Mouse (Mus musculus) left cerebral cortex, postnatal 14 days (tissue): ENCODE results near the gene Rita1. TPM values are rescaled to one million over a fixed set of nuclear protein-coding genes. Genes with fewer than 3 reads are reported as not detected.
A peak's percentile ranks its signal among the peaks of the same experiment; 100 is the strongest.

Source experiments
- DNase-seq, 2 experiments: peaks; one replicate each; pipeline ENCODE4 v3.0.0; 2021 to 2022; ENCODE audit warnings: low spot score in 2 of 2, mixed read lengths in 1 of 2
- intact Hi-C: fragments of 180-260 bp; cut with DNase I; formaldehyde crosslinking; loops from one replicate; pipeline ENCODE4 v1.15.1; 2025
- total RNA-seq, 2 experiments: library from RNA; stranded (reverse); gene quantifications; 2 replicates each; pipeline ENCODE4 v1.2.3; 2021

The Rita1 gene
- total RNA-seq, 2 experiments from 2014 or later = 31.5 to 32.4 TPM

GRCm38 (mm10) chr5:120562956-120563913 is 49.2 kb downstream of the Rita1 start:
- DNase-seq = no peak
- intact Hi-C loops = no loop called here

DNA sequence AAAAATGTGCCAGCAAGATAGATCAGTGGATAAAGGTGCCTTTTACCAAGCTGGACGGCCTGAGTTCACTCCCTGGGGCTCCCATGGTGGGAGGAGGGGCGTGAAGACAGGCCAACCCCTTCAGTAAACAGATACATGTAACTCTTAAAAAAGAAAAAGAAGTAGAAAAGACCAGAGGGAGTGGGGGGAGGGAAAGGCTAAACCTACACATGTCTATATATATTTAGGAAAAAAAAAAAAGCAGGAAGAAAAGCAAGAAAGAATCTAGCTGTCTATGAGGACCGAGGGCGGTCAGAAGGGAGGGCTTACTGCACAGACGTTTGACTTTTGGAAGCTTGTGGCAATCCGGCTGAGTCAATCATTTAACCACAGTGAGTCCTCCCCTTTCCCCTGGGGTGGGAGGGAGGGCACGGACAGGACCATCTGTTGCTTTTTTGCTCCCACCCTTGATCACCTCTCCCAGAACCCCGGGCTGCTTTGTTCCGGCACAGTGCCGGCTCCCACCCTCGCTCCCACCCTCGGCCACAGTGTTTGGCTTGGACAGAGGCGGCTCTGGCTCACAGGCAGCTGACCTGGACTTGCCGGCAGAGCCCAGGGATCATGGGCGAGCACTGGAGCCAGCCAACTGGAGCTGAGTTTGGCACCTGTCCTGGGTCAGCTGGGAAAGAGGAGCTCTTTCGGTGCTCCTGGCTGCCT is 51.6 kb downstream of the Rita1 start:
- intact Hi-C loops = no loop called here
- peak; percentile 53 to 59 for DNase-seq

DNA sequence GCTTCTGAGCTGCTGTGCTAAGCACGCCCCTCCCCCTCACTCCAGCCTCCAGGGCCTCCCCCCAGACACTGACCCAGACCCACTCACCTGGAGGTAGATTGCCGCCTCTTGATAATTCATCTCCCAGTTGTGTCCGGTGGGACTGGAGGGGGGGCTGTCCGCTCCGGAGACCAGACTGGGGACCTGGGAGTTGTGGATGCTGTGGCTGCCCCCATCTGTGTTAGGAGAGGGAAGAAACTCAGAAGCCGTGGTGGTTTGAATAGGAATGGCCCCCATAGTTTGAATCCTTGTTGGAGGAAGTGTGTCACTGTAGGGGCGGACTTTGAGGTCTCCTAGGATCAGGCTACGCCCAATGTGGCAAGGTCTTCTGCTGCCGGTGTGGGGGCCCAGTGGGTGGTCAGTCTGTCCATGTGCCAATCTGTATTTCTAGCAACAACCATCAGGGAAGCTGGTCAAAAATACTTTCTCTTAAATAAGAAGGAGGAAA is 52.2 kb downstream of the Rita1 start:
- intact Hi-C loops = no loop called here

DNA sequence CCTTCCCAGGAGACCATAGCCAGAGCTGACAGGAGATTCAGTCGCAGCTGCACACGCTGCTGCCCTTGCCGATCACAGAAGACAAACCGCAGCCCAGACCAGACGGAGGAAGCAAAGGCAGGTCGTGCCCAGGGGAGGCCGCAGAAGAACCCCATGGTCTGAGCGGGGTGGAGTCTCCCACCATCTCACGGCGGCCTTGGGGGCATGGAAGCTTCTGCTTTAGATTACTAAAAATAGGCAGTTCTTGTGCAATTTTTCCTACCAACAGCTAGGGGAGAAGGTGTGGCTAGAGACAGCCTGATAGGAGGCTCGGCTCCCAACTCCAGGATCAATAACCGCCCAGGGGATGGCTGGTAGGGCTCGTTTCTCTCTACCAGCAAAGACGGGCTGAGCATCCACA is 53.6 kb downstream of the Rita1 start:
- intact Hi-C loops = no loop called here
- peak in 1 of 2 experiments; percentile 46 for DNase-seq

More for the DNA sequence above, 52.2 kb downstream of the Rita1 start:
- DNase-seq = no peak

GRCm38 (mm10) chr5:120558041-120558440 is 54.3 kb downstream of the Rita1 start:
- intact Hi-C loops = no loop called here
- DNase-seq = no peak

DNA sequence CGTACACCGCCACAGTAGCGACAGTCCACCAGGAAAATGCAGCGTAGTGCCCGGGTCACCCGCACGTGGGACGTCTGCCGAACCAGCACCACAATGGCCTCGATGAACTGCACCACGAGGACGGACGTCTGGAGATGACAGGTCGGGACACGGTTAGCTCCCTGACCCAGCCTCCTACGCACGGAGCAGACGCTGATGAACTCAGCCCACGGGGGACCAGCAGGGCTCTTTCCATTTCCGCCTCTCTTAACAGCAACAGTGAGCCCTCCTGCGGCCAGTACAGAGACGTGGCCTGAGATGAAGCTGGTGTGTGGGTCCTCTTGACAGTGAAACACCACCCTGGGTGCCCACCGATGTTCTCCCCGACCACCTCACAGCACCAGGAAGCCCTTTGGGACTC is 56.5 kb downstream of the Rita1 start:
- no peak for DNase-seq
- intact Hi-C loops = no loop called here

- intact Hi-C loops = no loop called here
- no peak for DNase-seq
Observed at GRCm38 (mm10) chr5:120550673-120551072, 61.7 kb downstream of the Rita1 start.

GRCm38 (mm10) chr5:120550137-120550536 is 62.3 kb downstream of the Rita1 start:
- DNase-seq = no peak
- intact Hi-C loops = no loop called here

DNA sequence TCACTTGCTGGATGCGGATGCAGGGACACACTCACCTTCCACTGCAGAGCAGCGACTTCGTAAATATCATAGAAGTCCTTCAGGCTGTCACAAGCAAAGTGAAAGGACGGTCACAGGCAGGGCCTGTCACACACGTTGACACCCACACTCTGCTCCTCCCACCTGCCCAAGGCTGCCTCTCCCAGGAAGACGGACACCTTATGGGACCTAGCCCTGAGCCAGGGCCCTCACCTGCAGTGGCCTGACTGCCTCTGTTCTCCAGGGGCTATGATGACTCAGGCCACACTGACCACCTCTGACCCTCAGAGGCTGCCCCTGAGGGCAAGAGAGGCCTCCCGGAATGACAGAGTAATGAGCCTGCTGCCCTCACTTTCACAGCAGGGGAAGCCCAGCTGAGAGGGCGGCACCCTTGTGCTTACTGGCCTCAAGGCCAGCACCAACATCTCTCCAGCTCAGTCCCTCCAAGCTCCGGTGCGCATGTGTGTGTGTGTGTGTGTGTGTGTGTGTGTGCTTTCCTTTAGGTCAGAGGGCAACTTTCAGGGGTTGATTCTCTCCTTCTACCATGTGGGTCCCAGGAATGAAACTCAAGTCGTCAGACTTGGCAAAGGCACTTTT is 64.0 kb downstream of the Rita1 start:
- no peak for DNase-seq
- intact Hi-C loops = no loop called here

Other genes starting within 250 kb of the Rita1 start
- gene Lhx5, start 180.9 kb downstream of the Rita1 start, total RNA-seq = under 1 TPM in 1 of 2 experiments, not detected in 1; 0.27 TPM
- 1 to 10 TPM; 5.1 to 5.4 TPM for gene Sdsl, start 139.8 kb downstream of the Rita1 start, total RNA-seq
- not detected for gene Sds, start 136.1 kb downstream of the Rita1 start, total RNA-seq
- 10 to 100 TPM; 77.4 to 81.8 TPM for gene Plbd2, start 109.0 kb downstream of the Rita1 start, total RNA-seq
- 1 to 10 TPM; 5.2 to 5.4 TPM for gene Slc8b1, start 101.4 kb downstream of the Rita1 start, total RNA-seq
- gene Tpcn1, start 23.9 kb downstream of the Rita1 start, total RNA-seq = 10 to 100 TPM; 47.7 to 50.0 TPM
- gene Iqcd, start 23.6 kb downstream of the Rita1 start, total RNA-seq = under 1 TPM; 0.22 to 0.59 TPM
- 10 to 100 TPM; 44.5 to 48.0 TPM for gene Ddx54, start 150 bp upstream of the Rita1 start, total RNA-seq
- gene Cfap73, start 21.6 kb upstream of the Rita1 start, total RNA-seq = not detected
- 100 to 1,000 TPM in 1 of 2 experiments, 10 to 100 TPM in 1; 94.2 to 107 TPM for gene Rasal1, start 36.2 kb upstream of the Rita1 start, total RNA-seq
- gene Dtx1, start 99.3 kb upstream of the Rita1 start, total RNA-seq = 10 to 100 TPM; 72.6 to 80.1 TPM
- under 1 TPM in 1 of 2 experiments, not detected in 1; 0.40 TPM for gene Oas2, start 137.3 kb upstream of the Rita1 start, total RNA-seq
- gene Oas3, start 165.1 kb upstream of the Rita1 start, total RNA-seq = not detected
- not detected for gene Oas1e, start 182.9 kb upstream of the Rita1 start, total RNA-seq
- gene Oas1c, start 199.9 kb upstream of the Rita1 start, total RNA-seq = under 1 TPM; 0.59 to 0.87 TPM
- not detected for gene Oas1f, start 234.8 kb upstream of the Rita1 start, total RNA-seq
- gene Oas1h, start 248.8 kb upstream of the Rita1 start, total RNA-seq = not detected